Mouse (Mus musculus): ENCODE results near the gene Fam216a. TPM values are rescaled to one million over a fixed set of nuclear protein-coding genes. Genes with fewer than 3 reads are reported as not detected.

Fam216a gene
- polyA plus RNA-seq, 1 experiment, result 57.2 TPM

DNA sequence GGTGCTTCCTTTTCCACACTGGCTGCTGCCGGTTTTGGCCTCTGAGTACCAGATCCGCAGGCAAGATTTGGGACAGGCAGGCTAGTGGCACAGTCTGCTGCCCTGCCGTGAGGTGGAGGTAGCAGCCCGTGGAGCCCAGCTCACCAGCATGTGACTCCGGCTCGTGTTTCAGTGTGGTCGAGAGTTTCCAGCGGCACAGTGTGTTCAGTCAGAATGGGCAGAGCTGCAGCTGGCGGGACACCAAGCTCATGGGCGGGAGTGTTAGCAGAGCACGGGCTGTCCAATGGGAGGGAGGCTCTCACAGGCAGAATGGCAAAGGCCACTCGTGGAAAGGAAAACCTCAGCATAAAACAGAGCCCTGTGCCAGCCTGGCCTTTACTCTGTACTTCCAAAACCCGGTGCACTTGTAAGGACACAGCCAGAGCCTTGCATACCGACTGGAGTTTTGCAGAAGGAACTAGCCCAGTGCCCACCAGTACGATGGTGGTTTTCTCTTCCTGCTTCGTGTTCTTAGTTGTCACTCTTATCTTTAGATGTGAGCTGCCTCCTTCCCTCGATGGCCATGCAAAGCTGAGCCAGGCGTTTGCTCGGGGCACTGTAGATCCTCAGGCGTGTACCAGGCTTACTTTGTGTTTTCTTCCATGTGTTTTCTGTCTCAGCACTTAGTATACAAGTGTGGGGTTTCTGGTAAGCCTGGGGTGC lies 57.0 kb downstream of the Fam216a start:
- TF ChIP-seq CTCF (IDR thresholded peaks at IDR 0.05; ENCODE audit: borderline replicate concordance, insufficient read depth, low read length), result peak; percentile 8; the same call in 1 of the 2 replicates
- no peak for TF ChIP-seq POLR2A (IDR thresholded peaks at IDR 0.05; ENCODE audit: low read depth, low read length)
- Histone ChIP-seq H3K4me3 (ENCODE audit: insufficient read depth, low read length) (no peak overlapping the region), H3K27ac (ENCODE audit: insufficient read depth, low read length) (no peak overlapping the region), H3K4me1 (ENCODE audit: control insufficient read depth, insufficient read depth, low read length) (peaks cover 13% of the 10 kb centered on the region; the same call in 1 of the 2 replicates)

Other genes starting within 250 kb of the Fam216a start
- gene Ccdc63, start 231.5 kb downstream of the Fam216a start, polyA plus RNA-seq (2011; ENCODE audit: insufficient read length, low read depth, missing spikeins), result not detected in 2 replicates
- gene Ppp1cc, start 214.1 kb downstream of the Fam216a start, polyA plus RNA-seq (2011; ENCODE audit: insufficient read length, low read depth, missing spikeins), result 231 and 241 TPM in 2 replicates
- gene Hvcn1, start 165.6 kb downstream of the Fam216a start, polyA plus RNA-seq (2011; ENCODE audit: insufficient read length, low read depth, missing spikeins), result 1.2 and 3.1 TPM in 2 replicates
- 12.2 and 13.4 TPM in 2 replicates for gene Tctn1, start 107.9 kb downstream of the Fam216a start, polyA plus RNA-seq (2011; ENCODE audit: insufficient read length, low read depth, missing spikeins)
- 15.6 and 15.9 TPM in 2 replicates for gene Pptc7, start 88.0 kb downstream of the Fam216a start, polyA plus RNA-seq (2011; ENCODE audit: insufficient read length, low read depth, missing spikeins)
- 4.0 and 4.4 TPM in 2 replicates for gene Rad9b, start 18.1 kb downstream of the Fam216a start, polyA plus RNA-seq (2011; ENCODE audit: insufficient read length, low read depth, missing spikeins)
- 138 and 165 TPM in 2 replicates for gene Vps29, start 18.0 kb downstream of the Fam216a start, polyA plus RNA-seq (2011; ENCODE audit: insufficient read length, low read depth, missing spikeins)
- gene Gpn3, start 488 bp downstream of the Fam216a start, polyA plus RNA-seq (2011; ENCODE audit: insufficient read length, low read depth, missing spikeins), result 16.7 and 19.1 TPM in 2 replicates
- 275 and 314 TPM in 2 replicates for gene Arpc3, start 19.5 kb upstream of the Fam216a start, polyA plus RNA-seq (2011; ENCODE audit: insufficient read length, low read depth, missing spikeins)
- gene Anapc7, start 49.3 kb upstream of the Fam216a start, polyA plus RNA-seq (2011; ENCODE audit: insufficient read length, low read depth, missing spikeins), result 31.9 and 35.5 TPM in 2 replicates
- gene Atp2a2, start 129.9 kb upstream of the Fam216a start, polyA plus RNA-seq (2011; ENCODE audit: insufficient read length, low read depth, missing spikeins), result 176 and 187 TPM in 2 replicates
- gene Ift81, start 242.2 kb upstream of the Fam216a start, polyA plus RNA-seq (2011; ENCODE audit: insufficient read length, low read depth, missing spikeins), result 27.9 and 49.1 TPM in 2 replicates